Mouse (Mus musculus): ENCODE data around the gene Tcaf1. TPM values are rescaled to one million over a fixed set of nuclear protein-coding genes. Genes with fewer than 3 reads are reported as not detected.

The Tcaf1 gene
- polyA plus RNA-seq, 1 experiment from 2014 or later: 35.6 TPM

DNA sequence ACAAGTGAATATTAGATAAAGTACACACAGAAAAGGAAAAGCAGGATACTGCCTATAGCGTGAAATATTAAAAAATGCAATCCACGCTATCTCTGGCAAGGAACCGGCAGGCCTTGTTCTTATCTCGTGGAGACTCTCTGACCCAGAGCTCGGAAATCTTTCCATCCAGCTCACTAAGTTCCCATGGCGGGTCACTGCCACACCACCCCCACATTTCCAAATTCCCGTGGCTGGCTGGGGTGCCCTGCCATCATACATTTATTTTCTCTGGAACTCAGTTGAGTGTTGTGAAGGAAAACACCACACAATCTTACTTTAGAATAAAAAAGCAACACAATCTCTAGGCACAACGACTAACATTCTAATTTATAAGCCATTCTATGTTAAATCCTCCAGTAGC, 4.8 kb upstream of the Tcaf1 start:
- no peaks in the 10 kb centered on the region for H3K9me3 ChIP-seq (ENCODE audit: control insufficient read depth, low read length)
- ATAC-seq (ENCODE audit: low FRiP score, low TSS enrichment): no peak
- DNase-seq (ENCODE audit: low spot score): no peak
- no peaks in the 10 kb centered on the region for H3K36me3 ChIP-seq (ENCODE audit: control insufficient read depth, insufficient read depth, low read length)
- WGBS: 62% methylated on average over 8 of the region's 8 CpGs
- no peak overlapping the region for H3K9ac ChIP-seq (ENCODE audit: low read length)
- H3K4me1 ChIP-seq (replicated peaks; ENCODE audit: control insufficient read depth, insufficient read depth): no peaks in the 10 kb centered on the region
- H3K4me3 ChIP-seq (ENCODE audit: low read depth, low read length): no peak overlapping the region
- H3K27ac ChIP-seq (replicated peaks): no peak overlapping the region
- H3K4me2 ChIP-seq (replicated peaks; ENCODE audit: low read depth): no peak overlapping the region
- no peaks in the 10 kb centered on the region for H3K27me3 ChIP-seq (ENCODE audit: control insufficient read depth, insufficient read depth, low read length)
- TF ChIP-seq CTCF (IDR thresholded peaks at IDR 0.05; ENCODE audit: low read depth) (no peak), EP300 (optimal IDR thresholded peaks at IDR 0.05) (no peak)

DNA sequence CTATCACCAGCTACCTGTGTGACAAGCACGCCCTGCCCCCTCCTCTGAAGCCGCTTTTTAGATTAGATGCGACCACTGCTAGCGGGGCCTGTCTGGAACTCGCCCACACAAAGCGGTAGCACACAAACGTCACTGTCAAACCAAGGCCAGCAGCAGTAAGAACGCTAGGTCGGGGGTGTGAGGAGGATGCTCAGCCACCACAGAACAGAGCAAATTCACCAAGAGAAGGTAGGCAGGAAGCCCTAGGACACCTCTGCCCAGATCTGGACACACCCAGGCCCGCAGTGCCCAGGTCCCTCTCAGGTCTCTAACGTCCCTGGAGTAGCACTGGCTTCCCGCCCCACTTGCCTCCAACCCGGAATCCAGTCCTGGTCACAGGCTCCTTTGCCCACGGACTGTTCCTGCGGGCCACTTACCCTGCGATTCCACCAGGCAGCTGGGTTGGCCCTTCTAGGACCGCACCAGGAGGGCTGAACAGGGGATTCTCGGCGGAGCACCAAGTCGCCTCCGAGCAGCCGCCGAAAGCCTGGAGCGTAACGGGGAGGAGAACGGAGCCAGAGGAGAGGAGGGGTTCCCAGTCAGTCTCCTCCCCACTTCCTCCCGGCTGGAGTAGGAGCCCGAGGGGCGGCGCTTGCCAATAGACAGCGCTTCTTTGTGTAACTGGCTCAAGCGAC, 17.2 kb downstream of the Tcaf1 start:
- peak; percentile 90 for ATAC-seq (ENCODE audit: low FRiP score, low TSS enrichment)
- under 1% methylated on average over 32 of the region's 32 CpGs for WGBS
- Histone ChIP-seq H3K36me3 (ENCODE audit: control insufficient read depth, insufficient read depth, low read length) (no peaks in the 10 kb centered on the region), H3K9me3 (ENCODE audit: control insufficient read depth, low read length) (no peaks in the 10 kb centered on the region), H3K4me2 (replicated peaks; ENCODE audit: low read depth) (peak overlapping the region; percentile 63), H3K4me1 (replicated peaks; ENCODE audit: control insufficient read depth, insufficient read depth) (no peaks in the 10 kb centered on the region), H3K9ac (ENCODE audit: low read length) (peak overlapping the region; percentile 75), H3K27ac (replicated peaks) (peak overlapping the region; percentile 92), H3K4me3 (ENCODE audit: low read depth, low read length) (peak overlapping the region; percentile 74), H3K27me3 (ENCODE audit: control insufficient read depth, insufficient read depth, low read length) (no peaks in the 10 kb centered on the region)
- DNase-seq (ENCODE audit: low spot score): peak; percentile 86
- no peak for TF ChIP-seq CTCF (IDR thresholded peaks at IDR 0.05; ENCODE audit: low read depth)
- no peak for TF ChIP-seq EP300 (optimal IDR thresholded peaks at IDR 0.05)

DNA sequence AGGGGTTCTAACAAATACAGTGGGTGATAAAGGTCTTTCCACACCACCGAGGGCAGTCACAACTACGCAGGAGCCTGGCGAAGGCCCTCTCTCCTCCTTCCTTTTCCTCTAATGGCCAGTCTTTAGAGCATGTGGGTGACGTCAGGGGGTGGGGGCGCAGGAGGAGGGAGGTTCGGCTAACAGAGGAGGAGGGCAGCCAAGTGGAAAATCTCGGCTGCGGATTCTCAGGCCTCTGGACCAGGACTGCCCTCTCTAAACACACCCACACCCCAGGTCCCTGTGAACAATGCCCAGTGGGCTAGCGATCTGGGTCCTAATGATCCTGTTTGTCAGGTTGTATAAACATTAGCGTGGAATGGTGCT, 17.8 kb downstream of the Tcaf1 start:
- TF ChIP-seq EP300 (optimal IDR thresholded peaks at IDR 0.05): no peak
- no peak for TF ChIP-seq CTCF (IDR thresholded peaks at IDR 0.05; ENCODE audit: low read depth)
- Histone ChIP-seq H3K9me3 (ENCODE audit: control insufficient read depth, low read length) (no peaks in the 10 kb centered on the region), H3K36me3 (ENCODE audit: control insufficient read depth, insufficient read depth, low read length) (no peaks in the 10 kb centered on the region), H3K4me1 (replicated peaks; ENCODE audit: control insufficient read depth, insufficient read depth) (no peaks in the 10 kb centered on the region), H3K4me2 (replicated peaks; ENCODE audit: low read depth) (peak overlapping the region; percentile 63), H3K27ac (replicated peaks) (peak overlapping the region; percentile 92), H3K9ac (ENCODE audit: low read length) (peak overlapping the region; percentile 75), H3K4me3 (ENCODE audit: low read depth, low read length) (peak overlapping the region; percentile 74), H3K27me3 (ENCODE audit: control insufficient read depth, insufficient read depth, low read length) (no peaks in the 10 kb centered on the region)
- DNase-seq (ENCODE audit: low spot score) (peak; percentile 88), ATAC-seq (ENCODE audit: low FRiP score, low TSS enrichment) (peak; percentile 92)
- WGBS: under 1% methylated on average over 9 of the region's 10 CpGs

DNA sequence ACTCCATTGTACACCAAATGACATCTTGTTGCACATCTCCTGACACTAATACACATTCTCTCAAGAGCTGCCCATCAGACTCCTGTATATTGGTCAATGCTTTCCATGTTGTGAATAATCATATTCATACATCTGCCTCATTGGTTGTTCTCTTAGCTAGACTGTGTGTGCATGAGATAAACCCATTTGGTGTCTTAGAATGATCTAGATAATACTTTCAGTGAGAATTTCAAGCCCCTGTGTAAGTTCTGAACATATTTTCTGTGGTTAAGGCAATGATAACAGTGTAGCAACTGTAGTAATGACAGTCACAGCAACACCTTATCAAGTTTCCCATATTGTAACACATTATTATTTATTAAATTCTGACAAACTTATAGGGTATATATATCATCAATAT, 20.1 kb downstream of the Tcaf1 start:
- H3K27ac ChIP-seq (replicated peaks): no peak overlapping the region
- TF ChIP-seq EP300 (optimal IDR thresholded peaks at IDR 0.05) (no peak), CTCF (IDR thresholded peaks at IDR 0.05; ENCODE audit: low read depth) (no peak)
- no peak for DNase-seq (ENCODE audit: low spot score)

DNA sequence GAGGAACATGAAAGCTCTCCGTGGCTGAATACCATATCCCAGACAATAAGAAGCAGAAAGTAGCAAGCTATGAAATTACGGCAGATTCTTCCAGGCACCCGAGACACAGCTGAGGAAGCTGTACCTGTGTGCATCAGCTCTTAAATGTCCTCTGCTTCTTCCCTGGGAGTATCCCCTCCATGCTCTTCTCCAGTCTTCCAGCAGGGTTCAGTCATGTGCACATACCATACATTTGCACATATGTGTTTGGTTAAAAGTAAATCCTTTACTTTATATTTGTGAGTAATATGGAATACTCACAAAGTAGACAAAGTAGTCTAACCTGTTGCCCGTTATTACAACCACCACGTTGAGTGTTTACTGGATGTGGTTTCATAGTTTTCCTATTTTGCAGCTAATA, 22.0 kb downstream of the Tcaf1 start:
- TF ChIP-seq EP300 (optimal IDR thresholded peaks at IDR 0.05) (no peak), CTCF (IDR thresholded peaks at IDR 0.05; ENCODE audit: low read depth) (peak; percentile 47)
- Histone ChIP-seq H3K9me3 (ENCODE audit: control insufficient read depth, low read length) (no peaks in the 10 kb centered on the region), H3K4me3 (ENCODE audit: low read depth, low read length) (no peak overlapping the region), H3K4me2 (replicated peaks; ENCODE audit: low read depth) (no peak overlapping the region), H3K27ac (replicated peaks) (no peak overlapping the region), H3K4me1 (replicated peaks; ENCODE audit: control insufficient read depth, insufficient read depth) (no peaks in the 10 kb centered on the region), H3K9ac (ENCODE audit: low read length) (no peak overlapping the region), H3K27me3 (ENCODE audit: control insufficient read depth, insufficient read depth, low read length) (no peaks in the 10 kb centered on the region), H3K36me3 (ENCODE audit: control insufficient read depth, insufficient read depth, low read length) (0 out of 2 replicates have a peak, but pooled peaks cover 4% of the 10 kb centered on the region)
- DNase-seq (ENCODE audit: low spot score): no peak
- no peak for ATAC-seq (ENCODE audit: low FRiP score, low TSS enrichment)
- 77% methylated on average over 5 of the region's 5 CpGs for WGBS

More for the DNA sequence above, 20.1 kb downstream of the Tcaf1 start:
- Histone ChIP-seq H3K4me1 (replicated peaks; ENCODE audit: control insufficient read depth, insufficient read depth) (no peaks in the 10 kb centered on the region), H3K27me3 (ENCODE audit: control insufficient read depth, insufficient read depth, low read length) (no peaks in the 10 kb centered on the region), H3K9me3 (ENCODE audit: control insufficient read depth, low read length) (no peaks in the 10 kb centered on the region), H3K36me3 (ENCODE audit: control insufficient read depth, insufficient read depth, low read length) (0 out of 2 replicates have a peak, but pooled peaks cover 4% of the 10 kb centered on the region), H3K4me3 (ENCODE audit: low read depth, low read length) (no peak overlapping the region), H3K9ac (ENCODE audit: low read length) (no peak overlapping the region), H3K4me2 (replicated peaks; ENCODE audit: low read depth) (no peak overlapping the region)
- ATAC-seq (ENCODE audit: low FRiP score, low TSS enrichment): no peak

DNA sequence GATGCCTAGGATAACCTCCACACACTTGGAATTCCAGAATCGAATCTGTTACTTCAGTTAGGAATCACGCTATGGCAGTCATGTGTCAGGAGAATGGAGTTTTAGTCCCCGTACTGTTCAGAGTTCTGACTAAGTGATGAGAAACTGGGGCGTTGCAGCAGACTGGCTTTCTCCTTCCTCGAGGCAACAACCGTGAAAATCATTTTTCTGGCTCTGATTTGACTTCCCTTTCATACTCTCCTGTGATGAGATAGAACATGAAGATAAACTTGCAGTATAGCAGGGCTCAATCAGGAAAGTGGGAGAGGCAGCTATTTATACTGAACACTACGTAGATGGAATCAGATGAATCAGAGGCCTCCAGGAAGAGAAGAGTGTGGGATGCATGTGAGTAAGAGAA, 29.8 kb downstream of the Tcaf1 start:
- TF ChIP-seq EP300 (optimal IDR thresholded peaks at IDR 0.05) (no peak), CTCF (IDR thresholded peaks at IDR 0.05; ENCODE audit: low read depth) (no peak)
- WGBS: 77% methylated on average over 7 of the region's 7 CpGs
- Histone ChIP-seq H3K9me3 (ENCODE audit: control insufficient read depth, low read length) (no peaks in the 10 kb centered on the region), H3K4me2 (replicated peaks; ENCODE audit: low read depth) (no peak overlapping the region), H3K4me1 (replicated peaks; ENCODE audit: control insufficient read depth, insufficient read depth) (no peaks in the 10 kb centered on the region), H3K27me3 (ENCODE audit: control insufficient read depth, insufficient read depth, low read length) (no peaks in the 10 kb centered on the region), H3K27ac (replicated peaks) (no peak overlapping the region), H3K36me3 (ENCODE audit: control insufficient read depth, insufficient read depth, low read length) (peaks cover 17% of the 10 kb centered on the region), H3K4me3 (ENCODE audit: low read depth, low read length) (no peak overlapping the region), H3K9ac (ENCODE audit: low read length) (no peak overlapping the region)
- ATAC-seq (ENCODE audit: low FRiP score, low TSS enrichment): no peak
- no peak for DNase-seq (ENCODE audit: low spot score)
